Mouse (Mus musculus): ENCODE results near the gene Sap30bp.

DNA sequence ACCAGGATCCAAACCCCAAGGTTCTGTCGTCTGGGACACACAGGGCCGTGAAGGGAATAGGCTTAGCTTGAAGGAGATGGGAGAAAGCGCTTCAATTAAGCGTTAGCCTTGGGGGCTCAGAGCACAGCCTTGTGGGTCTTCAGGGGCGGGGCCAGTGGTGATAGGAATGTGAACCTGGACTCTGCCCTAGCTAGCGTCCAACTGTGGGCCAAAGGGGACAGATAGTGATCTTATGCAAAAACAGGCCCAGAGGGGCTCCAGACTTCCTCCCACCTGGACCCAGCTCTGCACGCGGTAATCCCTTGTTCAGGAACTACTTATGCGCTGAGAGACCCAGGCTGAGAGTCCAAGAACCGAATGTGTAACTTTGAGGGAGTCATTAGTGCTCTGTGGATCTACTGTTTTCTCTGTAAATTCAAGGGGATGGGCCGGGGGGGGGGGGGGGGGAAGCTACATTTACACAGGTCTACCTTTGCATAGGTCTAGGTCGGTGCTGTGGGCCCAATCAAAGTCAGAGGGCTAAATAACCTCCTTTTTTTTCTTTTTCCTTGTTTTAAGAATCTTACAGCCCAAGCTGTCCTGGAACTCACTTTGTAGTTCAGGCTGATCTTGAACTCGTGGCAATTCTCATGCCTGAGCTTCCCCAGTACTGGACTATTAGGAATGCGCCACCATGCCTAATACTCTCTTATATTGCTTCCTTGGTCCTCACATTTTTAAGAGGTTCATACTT, 78.6 kb downstream of the Sap30bp start:
- TF ChIP-seq CTCF (IDR thresholded peaks at IDR 0.05; ENCODE audit: borderline replicate concordance, insufficient read depth, low read depth, low read length) (no peak), POLR2A (IDR thresholded peaks at IDR 0.05; ENCODE audit: borderline replicate concordance, insufficient read depth, low read length) (no peak)
